Mouse (Mus musculus) MEL (cell line): ENCODE data around the gene Gmppa. TPM values are rescaled to one million over a fixed set of nuclear protein-coding genes. Genes with fewer than 3 reads are reported as not detected.

Experiments
- DNase-seq: peaks from one replicate; pipeline ENCODE4 v3.0.0; 2011; ENCODE audit warnings: low read depth, low spot score
- H3K27ac ChIP-seq: 2 replicates; pipeline ENCODE4 v1.5.1; 2012; ENCODE audit warnings: low read depth, mild to moderate bottlenecking, control low read depth, low read length, moderate library complexity; ENCODE audit not compliant: control insufficient read depth
- H3K27me3 ChIP-seq, 2 experiments: fragments of 150-350 bp in 1 of 2; sonication (generic) in 1 of 2; 2 replicates each; pipeline ENCODE4 v1.6.1; 2012; ENCODE audit warnings: low read length in 2 of 2, mild to moderate bottlenecking in 2 of 2, improper control_type of control experiment in 1 of 2, moderate library complexity in 1 of 2; ENCODE audit not compliant: insufficient read depth in 2 of 2, control insufficient read depth in 1 of 2
- H3K36me3 ChIP-seq, 2 experiments: 2 replicates each; pipeline ENCODE4 v1.6.1; 2012 to 2014; ENCODE audit warnings: low read length in 2 of 2, improper control_type of control experiment in 1 of 2, inconsistent platforms in 1 of 2, mild to moderate bottlenecking in 1 of 2; ENCODE audit not compliant: insufficient read depth in 2 of 2, control insufficient read depth in 1 of 2
- H3K4me1 ChIP-seq, 2 experiments: fragments of 150-350 bp in 1 of 2; sonication (generic) in 1 of 2; 2 replicates each; pipeline ENCODE4 v1.6.1; 2012; ENCODE audit warnings: low read length in 2 of 2, improper control_type of control experiment in 1 of 2, mild to moderate bottlenecking in 1 of 2; ENCODE audit not compliant: insufficient read depth in 2 of 2, control insufficient read depth in 1 of 2
- H3K4me3 ChIP-seq, 2 experiments: fragments of 150-350 bp in 1 of 2; sonication (generic) in 1 of 2; 2 replicates each; pipeline ENCODE4 v1.5.1; 2012; ENCODE audit warnings: low read depth in 2 of 2, low read length in 2 of 2, mild to moderate bottlenecking in 2 of 2, moderate library complexity in 2 of 2, control low read depth in 1 of 2, improper control_type of control experiment in 1 of 2; ENCODE audit not compliant: control insufficient read depth in 1 of 2, insufficient read depth in 1 of 2
- H3K79me2 ChIP-seq: 2 replicates; pipeline ENCODE4 v1.6.1; 2012; ENCODE audit warnings: mild to moderate bottlenecking, low read length, moderate library complexity; ENCODE audit not compliant: control insufficient read depth, poor library complexity, insufficient read depth
- H3K9ac ChIP-seq: 2 replicates; pipeline ENCODE4 v1.6.1; 2012; ENCODE audit warnings: low read depth, mild to moderate bottlenecking, control low read depth, low read length, moderate library complexity; ENCODE audit not compliant: control insufficient read depth, poor library complexity, severe bottlenecking
- H3K9me3 ChIP-seq: fragments of 150-350 bp; sonication (generic); replicated peaks from 2 replicates; pipeline ENCODE4 v1.6.1; 2012; ENCODE audit warnings: mild to moderate bottlenecking, low read length, improper control_type of control experiment, moderate library complexity; ENCODE audit not compliant: insufficient read depth
- CHD1 ChIP-seq: IDR thresholded peaks from 2 replicates; pipeline ENCODE4 v1.6.1; 2012; ENCODE audit warnings: low read depth, mild to moderate bottlenecking, inconsistent platforms, low read length, improper control_type of control experiment
- CHD2 ChIP-seq: IDR thresholded peaks from 2 replicates; pipeline ENCODE4 v1.6.1; 2011; ENCODE audit warnings: low read length, improper control_type of control experiment
- CTCF ChIP-seq, 3 experiments: IDR thresholded peaks in 2 of 3; conservative IDR thresholded peaks in 1 of 3; 2 replicates each; pipeline ENCODE4 v1.5.1; 2011 to 2012; ENCODE audit warnings: low read length in 3 of 3, low read depth in 2 of 3, mild to moderate bottlenecking in 2 of 3, improper control_type of control experiment in 1 of 3, inconsistent platforms in 1 of 3, mixed read lengths in 1 of 3, moderate library complexity in 1 of 3; ENCODE audit not compliant: control insufficient read depth in 1 of 3, insufficient read depth in 1 of 3, poor library complexity in 1 of 3, severe bottlenecking in 1 of 3
- E2F4 ChIP-seq: IDR thresholded peaks from 2 replicates; pipeline ENCODE4 v1.6.1; 2011; ENCODE audit warnings: low read depth, low read length, improper control_type of control experiment, borderline replicate concordance
- ELF1 ChIP-seq: IDR thresholded peaks from 2 replicates; pipeline ENCODE4 v1.6.1; 2014; ENCODE audit warnings: low read depth, mild to moderate bottlenecking, inconsistent platforms, low read length, improper control_type of control experiment, moderate library complexity
- EP300 ChIP-seq, 2 experiments: IDR thresholded peaks; 2 replicates each; pipeline ENCODE4 v1.6.1; 2011; ENCODE audit warnings: improper control_type of control experiment in 2 of 2, low read length in 2 of 2, low read depth in 1 of 2, mild to moderate bottlenecking in 1 of 2
- GABPA ChIP-seq: IDR thresholded peaks from 2 replicates; pipeline ENCODE4 v1.6.1; 2012; ENCODE audit warnings: low read depth, mild to moderate bottlenecking, inconsistent platforms, low read length, improper control_type of control experiment, moderate library complexity
- GATA1 ChIP-seq: IDR thresholded peaks from 2 replicates; pipeline ENCODE4 v1.6.1; 2011; ENCODE audit warnings: low read depth, low read length, improper control_type of control experiment
- MAFK ChIP-seq: IDR thresholded peaks from 2 replicates; pipeline ENCODE4 v1.6.1; 2011; ENCODE audit warnings: low read depth, mild to moderate bottlenecking, low read length, improper control_type of control experiment, borderline replicate concordance
- NELFE ChIP-seq: IDR thresholded peaks from 2 replicates; pipeline ENCODE4 v1.6.1; 2011; ENCODE audit warnings: low read depth, low read length, improper control_type of control experiment
- NRF1 ChIP-seq: IDR thresholded peaks from 2 replicates; pipeline ENCODE4 v1.6.1; 2014; ENCODE audit warnings: low read depth, mild to moderate bottlenecking, inconsistent platforms, low read length, improper control_type of control experiment, moderate library complexity; ENCODE audit not compliant: poor library complexity, insufficient read depth, severe bottlenecking
- POLR2AphosphoS2 ChIP-seq: IDR thresholded peaks from 2 replicates; pipeline ENCODE4 v1.6.1; 2011; ENCODE audit warnings: low read length, improper control_type of control experiment
- POLR2AphosphoS5 ChIP-seq: IDR thresholded peaks from 2 replicates; pipeline ENCODE4 v1.6.1; 2012; ENCODE audit warnings: low read depth, borderline replicate concordance, mild to moderate bottlenecking, inconsistent platforms, low read length, moderate library complexity, mixed read lengths
- TAL1 ChIP-seq: IDR thresholded peaks from 2 replicates; pipeline ENCODE4 v1.6.1; 2012; ENCODE audit warnings: mild to moderate bottlenecking, inconsistent platforms, low read length, moderate library complexity, mixed read lengths
- TBP ChIP-seq: IDR thresholded peaks from 2 replicates; pipeline ENCODE4 v1.8.0; 2011; ENCODE audit warnings: low read depth, low read length, improper control_type of control experiment
- TCF12 ChIP-seq: IDR thresholded peaks from 2 replicates; pipeline ENCODE4 v1.6.1; 2014; ENCODE audit warnings: low read depth, mild to moderate bottlenecking, inconsistent platforms, low read length, improper control_type of control experiment, moderate library complexity
- UBTF ChIP-seq: IDR thresholded peaks from 2 replicates; pipeline ENCODE4 v1.6.1; 2012; ENCODE audit warnings: low read depth, mild to moderate bottlenecking, inconsistent platforms, low read length, improper control_type of control experiment, moderate library complexity, borderline replicate concordance; ENCODE audit not compliant: insufficient read depth
- ZC3H11A ChIP-seq: IDR thresholded peaks from 2 replicates; pipeline ENCODE4 v1.6.1; 2012; ENCODE audit warnings: low read depth, mild to moderate bottlenecking, inconsistent platforms, low read length, improper control_type of control experiment
- ZKSCAN1 ChIP-seq: IDR thresholded peaks from 2 replicates; pipeline ENCODE4 v1.6.1; 2012; ENCODE audit warnings: low read depth, mild to moderate bottlenecking, inconsistent platforms, low read length, improper control_type of control experiment, moderate library complexity
- polyA plus RNA-seq, 2 experiments: library from polyadenylated mRNA; stranded (reverse) in 1 of 2; unstranded in 1 of 2; fragments of >175 nt in 1 of 2; fragments of >200 nt in 1 of 2; gene quantifications; 2 replicates each; pipeline versions ENCODE4 v1.2.1 to v1.2.4; 2012; ENCODE audit warnings: low replicate concordance in 2 of 2, low read depth in 1 of 2; ENCODE audit not compliant: insufficient read length in 2 of 2, insufficient read depth in 1 of 2, missing spikeins in 1 of 2
- total RNA-seq: library from RNA; depleted of rRNA; stranded (reverse); fragments of 300-350 nt; gene quantifications from 2 replicates; pipeline ENCODE4 v1.2.3, GENCODE M21; 2012

Gene Gmppa
- total and polyA plus RNA-seq, 3 experiments = 65.0 to 145 TPM; not detected in 1

DNA sequence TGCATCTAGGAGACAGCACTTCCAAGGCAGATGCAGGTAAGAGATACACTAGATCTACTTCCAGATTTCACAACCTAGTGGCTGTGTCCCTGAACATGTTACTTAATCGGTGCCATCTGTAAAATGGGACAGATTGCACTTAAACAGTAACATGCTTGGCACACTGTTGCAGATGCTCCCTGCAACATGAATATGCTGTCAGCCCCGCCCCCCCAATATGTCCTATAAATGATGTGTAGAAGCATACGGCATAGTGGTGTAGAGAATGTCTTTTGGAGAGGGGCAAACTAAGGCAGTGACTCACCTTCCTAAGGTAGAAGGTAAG, 42.2 kb downstream of the Gmppa start:
- Histone ChIP-seq H3K9ac (peak overlapping the region; percentile 89; the same call in 1 of the 2 replicates), H3K36me3 (peaks cover 0 to 5% of the 10 kb centered on the region in 2 experiments; a peak in 3 of 4 replicates), H3K4me3 (peak overlapping the region; percentile 86 to 90), H3K9me3 (no peaks in the 10 kb centered on the region), H3K27me3 (no peaks in the 10 kb centered on the region), H3K79me2 (peaks cover 3% of the 10 kb centered on the region; the same call in 1 of the 2 replicates), H3K27ac (no peak overlapping the region), H3K4me1 (0 out of 4 replicates have a peak, but pooled peaks cover 0 to 4% of the 10 kb centered on the region in 2 experiments)
- no peak for DNase-seq
- no peak for TF ChIP-seq TCF12
- TF ChIP-seq GABPA = no peak
- TF ChIP-seq POLR2AphosphoS2 = no peak
- TF ChIP-seq ELF1 = no peak
- no peak for TF ChIP-seq POLR2AphosphoS5
- no peak for TF ChIP-seq EP300 (IDR thresholded peaks at IDR 0.05; ENCODE audit: low read depth in 1 of 2, low read length in 2 of 2)
- no peak for TF ChIP-seq TAL1
- TF ChIP-seq CTCF (IDR thresholded peaks at IDR 0.05 in 2 of 3, conservative IDR thresholded peaks at IDR 0.05 in 1 of 3; ENCODE audit: control insufficient read depth in 1 of 3, insufficient read depth in 1 of 3, low read depth in 2 of 3, low read length in 3 of 3, poor library complexity in 1 of 3, severe bottlenecking in 1 of 3) = no peak
- no peak for TF ChIP-seq ZKSCAN1
- TF ChIP-seq ZC3H11A = no peak
- TF ChIP-seq GATA1 = no peak
- TF ChIP-seq TBP = no peak
- TF ChIP-seq NRF1 = no peak
- no peak for TF ChIP-seq E2F4
- no peak for TF ChIP-seq MAFK
- TF ChIP-seq UBTF = no peak

- Histone ChIP-seq H3K4me3 (peak overlapping the region; percentile 86 to 90), H3K9me3 (no peaks in the 10 kb centered on the region), H3K27me3 (no peaks in the 10 kb centered on the region), H3K36me3 (peaks cover 0 to 5% of the 10 kb centered on the region in 2 experiments; a peak in 3 of 4 replicates), H3K9ac (peak overlapping the region; percentile 89), H3K79me2 (peaks cover 3% of the 10 kb centered on the region; the same call in 1 of the 2 replicates), H3K27ac (peak overlapping the region; percentile 39), H3K4me1 (0 out of 4 replicates have a peak, but pooled peaks cover 0 to 4% of the 10 kb centered on the region in 2 experiments)
- DNase-seq = peak; percentile 57
- no peak for TF ChIP-seq NELFE
- TF ChIP-seq CHD2 = no peak
- TF ChIP-seq ELF1 = no peak
- TF ChIP-seq CHD1 = 0 out of 2 replicates have a peak, but pooled peaks have one; percentile 14
These were observed 42.8 kb downstream of the Gmppa start for GRCm38 (mm10) chr1:75478497-75478896.
